Mouse (Mus musculus): ENCODE results near the gene Zdhhc25.

DNA sequence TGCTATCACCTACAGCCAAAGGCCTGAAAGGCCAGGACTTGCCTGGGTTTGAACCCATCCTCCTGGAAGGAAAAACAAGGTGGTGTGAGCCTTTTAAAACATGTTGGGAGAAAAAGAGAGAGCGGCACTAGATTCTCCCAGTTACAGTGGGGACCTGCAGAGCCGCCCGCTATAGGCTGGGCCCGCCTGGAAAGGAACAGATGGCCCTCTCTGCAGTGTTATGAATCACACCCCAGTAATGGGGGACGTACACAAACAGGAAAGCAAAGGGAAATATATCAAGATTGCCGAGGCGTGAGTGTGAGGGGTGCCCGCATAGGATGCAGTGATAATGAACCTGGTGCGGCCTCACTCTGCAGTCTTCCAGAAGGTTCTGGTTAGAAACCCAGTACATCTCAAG, 47.2 kb upstream of the Zdhhc25 start:
- no peak for TF ChIP-seq CTCF (IDR thresholded peaks at IDR 0.05; ENCODE audit: low read depth, low read length)
- TF ChIP-seq POLR2A (IDR thresholded peaks at IDR 0.05; ENCODE audit: borderline replicate concordance, low read depth, low read length) = no peak
